Mouse (Mus musculus): Measurements from ENCODE around the gene Mkln1. TPM values are rescaled to one million over a fixed set of nuclear protein-coding genes. Genes with fewer than 3 reads are reported as not detected.

The Mkln1 gene
- polyA plus RNA-seq, 1 experiment: 153 TPM

DNA sequence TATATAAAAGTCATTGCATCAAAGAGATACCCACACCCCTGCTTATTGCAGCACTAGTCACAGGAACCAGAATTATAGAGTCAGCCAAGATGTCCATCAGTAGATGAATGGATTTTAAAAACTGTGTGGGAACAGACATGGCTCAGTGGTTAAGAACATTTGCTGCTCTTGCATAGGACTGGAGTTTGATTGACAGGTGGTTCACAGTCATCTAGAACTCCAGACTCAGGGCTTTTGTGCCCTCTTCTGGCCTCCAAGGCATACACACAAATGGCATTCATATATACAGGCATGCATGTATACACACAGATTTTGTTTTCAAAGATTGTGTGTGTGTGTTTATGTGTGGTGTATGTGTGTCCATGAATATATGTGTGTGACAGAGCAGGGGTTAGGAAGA lies 14.0 kb downstream of the Mkln1 start:
- Histone ChIP-seq H3K9me3 (replicated peaks; ENCODE audit: control insufficient read depth, insufficient read depth, low read length, poor library complexity, severe bottlenecking) (no peaks in the 10 kb centered on the region), H3K27ac (ENCODE audit: insufficient read depth, low read length) (no peak overlapping the region), H3K4me1 (ENCODE audit: control insufficient read depth, insufficient read depth, low read length) (no peaks in the 10 kb centered on the region), H3K36me3 (ENCODE audit: control insufficient read depth, insufficient read depth, low read length, poor library complexity, severe bottlenecking) (no peaks in the 10 kb centered on the region), H3K9ac (ENCODE audit: low read depth, poor library complexity, severe bottlenecking) (no peak overlapping the region), H3K4me3 (ENCODE audit: low read depth, low read length) (no peak overlapping the region), H3K27me3 (ENCODE audit: control insufficient read depth, insufficient read depth, low read length, poor library complexity, severe bottlenecking) (no peaks in the 10 kb centered on the region)
- TF ChIP-seq CTCF (IDR thresholded peaks at IDR 0.05; ENCODE audit: low read depth, low read length) (no peak), POLR2A (IDR thresholded peaks at IDR 0.05; ENCODE audit: insufficient read depth, low read length) (no peak), EP300 (IDR thresholded peaks at IDR 0.05; ENCODE audit: insufficient read depth, low read depth, low read length) (no peak)

DNA sequence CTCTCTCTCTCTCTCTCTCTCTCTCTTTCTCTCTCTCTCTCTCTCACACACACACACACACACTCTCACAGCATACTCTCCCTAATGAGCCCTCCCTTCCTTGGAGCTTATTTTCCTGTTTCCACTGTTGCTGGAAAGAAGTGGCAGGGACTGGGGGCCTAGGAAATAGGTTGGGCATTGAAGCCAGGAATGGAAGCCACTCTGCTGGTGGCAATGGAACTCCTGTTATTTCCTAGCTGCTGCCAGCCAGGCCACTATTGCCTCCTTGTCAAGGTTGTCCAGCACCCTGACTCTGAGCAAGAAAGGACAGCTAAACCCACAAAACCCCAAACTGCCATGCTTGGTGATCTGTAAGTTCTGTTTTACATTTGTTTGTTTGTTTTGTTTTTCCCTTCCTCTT lies 15.0 kb downstream of the Mkln1 start:
- TF ChIP-seq CTCF (IDR thresholded peaks at IDR 0.05; ENCODE audit: low read depth, low read length) (no peak), POLR2A (IDR thresholded peaks at IDR 0.05; ENCODE audit: insufficient read depth, low read length) (no peak), EP300 (IDR thresholded peaks at IDR 0.05; ENCODE audit: insufficient read depth, low read depth, low read length) (no peak)
- H3K4me1 ChIP-seq (ENCODE audit: control insufficient read depth, insufficient read depth, low read length): no peaks in the 10 kb centered on the region
- H3K36me3 ChIP-seq (ENCODE audit: control insufficient read depth, insufficient read depth, low read length, poor library complexity, severe bottlenecking): no peaks in the 10 kb centered on the region
- no peak overlapping the region for H3K9ac ChIP-seq (ENCODE audit: low read depth, poor library complexity, severe bottlenecking)
- no peaks in the 10 kb centered on the region for H3K27me3 ChIP-seq (ENCODE audit: control insufficient read depth, insufficient read depth, low read length, poor library complexity, severe bottlenecking)
- H3K27ac ChIP-seq (ENCODE audit: insufficient read depth, low read length): no peak overlapping the region
- H3K9me3 ChIP-seq (replicated peaks; ENCODE audit: control insufficient read depth, insufficient read depth, low read length, poor library complexity, severe bottlenecking): no peaks in the 10 kb centered on the region
- no peak overlapping the region for H3K4me3 ChIP-seq (ENCODE audit: low read depth, low read length)

DNA sequence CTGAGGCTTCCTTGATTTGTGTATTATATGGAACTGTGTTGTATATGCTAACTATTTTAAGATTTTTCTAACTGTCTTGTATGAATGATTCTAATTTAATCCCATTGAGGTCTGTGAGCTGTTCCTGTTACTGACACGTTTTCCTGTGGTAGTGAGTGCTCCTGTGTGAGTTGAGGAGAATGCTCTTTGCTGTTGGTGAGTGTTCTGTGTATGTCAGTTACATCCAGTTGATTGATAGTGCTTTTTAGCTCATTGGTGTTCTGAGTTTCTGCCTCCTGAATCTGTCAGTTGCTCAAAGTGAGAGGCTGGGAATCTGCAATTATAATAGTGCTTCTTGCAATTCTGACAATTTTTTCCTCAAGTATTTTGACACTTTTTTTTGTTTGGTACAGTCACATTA lies 15.8 kb downstream of the Mkln1 start:
- H3K27ac ChIP-seq (ENCODE audit: insufficient read depth, low read length): no peak overlapping the region
- no peaks in the 10 kb centered on the region for H3K27me3 ChIP-seq (ENCODE audit: control insufficient read depth, insufficient read depth, low read length, poor library complexity, severe bottlenecking)
- H3K9ac ChIP-seq (ENCODE audit: low read depth, poor library complexity, severe bottlenecking): no peak overlapping the region
- H3K36me3 ChIP-seq (ENCODE audit: control insufficient read depth, insufficient read depth, low read length, poor library complexity, severe bottlenecking): no peaks in the 10 kb centered on the region
- no peaks in the 10 kb centered on the region for H3K4me1 ChIP-seq (ENCODE audit: control insufficient read depth, insufficient read depth, low read length)
- no peaks in the 10 kb centered on the region for H3K9me3 ChIP-seq (replicated peaks; ENCODE audit: control insufficient read depth, insufficient read depth, low read length, poor library complexity, severe bottlenecking)
- no peak overlapping the region for H3K4me3 ChIP-seq (ENCODE audit: low read depth, low read length)
- TF ChIP-seq CTCF (IDR thresholded peaks at IDR 0.05; ENCODE audit: low read depth, low read length): no peak
- TF ChIP-seq EP300 (IDR thresholded peaks at IDR 0.05; ENCODE audit: insufficient read depth, low read depth, low read length): no peak
- TF ChIP-seq POLR2A (IDR thresholded peaks at IDR 0.05; ENCODE audit: insufficient read depth, low read length): no peak

DNA sequence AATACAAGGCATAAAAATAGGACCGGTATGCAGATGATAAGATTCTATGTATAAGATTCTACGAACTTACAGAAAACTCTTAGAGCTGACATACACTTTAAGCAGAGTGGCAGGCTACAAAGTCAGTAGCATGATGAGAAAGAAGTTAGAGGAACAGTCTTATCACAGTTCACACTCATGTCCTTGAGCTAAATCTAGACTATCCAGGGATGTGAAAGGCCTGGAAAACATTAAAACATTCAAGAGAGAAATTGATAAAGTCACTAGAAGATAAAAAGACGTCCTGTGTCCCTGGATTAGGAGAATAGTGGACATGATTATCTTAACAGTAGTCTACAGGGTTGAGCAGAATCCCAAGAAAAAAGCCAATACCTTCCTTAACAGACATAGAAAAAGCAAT lies 26.9 kb downstream of the Mkln1 start:
- Histone ChIP-seq H3K36me3 (ENCODE audit: control insufficient read depth, insufficient read depth, low read length, poor library complexity, severe bottlenecking) (no peaks in the 10 kb centered on the region; the same call in 1 of the 2 replicates), H3K9me3 (replicated peaks; ENCODE audit: control insufficient read depth, insufficient read depth, low read length, poor library complexity, severe bottlenecking) (no peaks in the 10 kb centered on the region), H3K4me1 (ENCODE audit: control insufficient read depth, insufficient read depth, low read length) (no peaks in the 10 kb centered on the region), H3K4me3 (ENCODE audit: low read depth, low read length) (no peak overlapping the region), H3K9ac (ENCODE audit: low read depth, poor library complexity, severe bottlenecking) (no peak overlapping the region), H3K27me3 (ENCODE audit: control insufficient read depth, insufficient read depth, low read length, poor library complexity, severe bottlenecking) (no peaks in the 10 kb centered on the region), H3K27ac (ENCODE audit: insufficient read depth, low read length) (no peak overlapping the region)
- no peak for TF ChIP-seq EP300 (IDR thresholded peaks at IDR 0.05; ENCODE audit: insufficient read depth, low read depth, low read length)
- TF ChIP-seq POLR2A (IDR thresholded peaks at IDR 0.05; ENCODE audit: insufficient read depth, low read length): no peak
- TF ChIP-seq CTCF (IDR thresholded peaks at IDR 0.05; ENCODE audit: low read depth, low read length): no peak

DNA sequence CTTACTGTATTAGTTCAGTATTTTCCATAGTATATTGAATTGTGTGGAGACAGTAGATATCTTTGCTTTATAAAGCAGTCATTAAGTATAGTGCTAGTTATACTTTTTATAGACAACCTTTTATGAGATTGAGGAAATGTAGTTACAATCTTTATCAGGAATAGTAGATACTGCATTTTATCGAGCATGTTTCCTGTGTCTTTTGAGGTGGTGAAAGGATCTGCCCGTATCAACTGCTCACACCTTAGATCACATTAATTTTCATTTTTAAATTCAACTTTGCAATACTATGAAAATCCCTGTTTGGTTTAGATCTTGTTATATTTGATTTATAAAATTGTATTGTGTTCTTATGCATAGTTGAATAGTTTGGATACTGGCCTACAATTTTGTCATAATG lies 38.7 kb downstream of the Mkln1 start:
- no peaks in the 10 kb centered on the region for H3K27me3 ChIP-seq (ENCODE audit: control insufficient read depth, insufficient read depth, low read length, poor library complexity, severe bottlenecking)
- TF ChIP-seq EP300 (IDR thresholded peaks at IDR 0.05; ENCODE audit: insufficient read depth, low read depth, low read length) (no peak), POLR2A (IDR thresholded peaks at IDR 0.05; ENCODE audit: insufficient read depth, low read length) (no peak), CTCF (IDR thresholded peaks at IDR 0.05; ENCODE audit: low read depth, low read length) (no peak)
- H3K9me3 ChIP-seq (replicated peaks; ENCODE audit: control insufficient read depth, insufficient read depth, low read length, poor library complexity, severe bottlenecking): no peaks in the 10 kb centered on the region
- no peaks in the 10 kb centered on the region for H3K36me3 ChIP-seq (ENCODE audit: control insufficient read depth, insufficient read depth, low read length, poor library complexity, severe bottlenecking)
- H3K4me1 ChIP-seq (ENCODE audit: control insufficient read depth, insufficient read depth, low read length): no peaks in the 10 kb centered on the region
- no peak overlapping the region for H3K4me3 ChIP-seq (ENCODE audit: low read depth, low read length)
- H3K9ac ChIP-seq (ENCODE audit: low read depth, poor library complexity, severe bottlenecking): no peak overlapping the region
- no peak overlapping the region for H3K27ac ChIP-seq (ENCODE audit: insufficient read depth, low read length)

DNA sequence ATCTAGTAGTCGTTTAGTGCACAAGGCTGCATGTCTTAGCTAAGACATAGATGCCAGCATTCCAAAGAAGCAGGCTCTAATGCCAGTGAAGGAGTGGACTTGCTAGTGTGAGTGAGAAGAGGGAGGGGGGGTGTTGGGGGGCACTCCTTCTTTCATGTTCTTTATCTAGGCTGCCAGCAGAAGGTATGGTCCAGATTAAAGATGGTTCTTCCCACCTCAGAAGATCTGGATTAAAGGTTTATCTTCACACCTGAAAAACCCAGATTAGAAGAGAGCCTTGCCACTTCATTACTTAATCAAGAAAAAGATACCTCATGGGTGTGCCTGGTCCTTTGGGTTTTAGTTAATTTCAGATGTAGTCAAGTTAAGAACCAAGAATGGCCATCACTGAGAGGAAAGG lies 46.7 kb downstream of the Mkln1 start:
- TF ChIP-seq CTCF (IDR thresholded peaks at IDR 0.05; ENCODE audit: low read depth, low read length) (no peak), POLR2A (IDR thresholded peaks at IDR 0.05; ENCODE audit: insufficient read depth, low read length) (no peak), EP300 (IDR thresholded peaks at IDR 0.05; ENCODE audit: insufficient read depth, low read depth, low read length) (no peak)
- H3K27ac ChIP-seq (ENCODE audit: insufficient read depth, low read length): no peak overlapping the region
- H3K4me3 ChIP-seq (ENCODE audit: low read depth, low read length): no peak overlapping the region
- H3K4me1 ChIP-seq (ENCODE audit: control insufficient read depth, insufficient read depth, low read length): no peaks in the 10 kb centered on the region
- no peak overlapping the region for H3K9ac ChIP-seq (ENCODE audit: low read depth, poor library complexity, severe bottlenecking)
- H3K36me3 ChIP-seq (ENCODE audit: control insufficient read depth, insufficient read depth, low read length, poor library complexity, severe bottlenecking): no peaks in the 10 kb centered on the region
- H3K27me3 ChIP-seq (ENCODE audit: control insufficient read depth, insufficient read depth, low read length, poor library complexity, severe bottlenecking): no peaks in the 10 kb centered on the region
- H3K9me3 ChIP-seq (replicated peaks; ENCODE audit: control insufficient read depth, insufficient read depth, low read length, poor library complexity, severe bottlenecking): no peaks in the 10 kb centered on the region
